Mouse (Mus musculus): ENCODE measurements around the gene Akna.

- no peak for TF ChIP-seq POLR2A (IDR thresholded peaks at IDR 0.05; ENCODE audit: control insufficient read depth, low read depth, low read length)
- TF ChIP-seq CTCF (IDR thresholded peaks at IDR 0.05; ENCODE audit: control insufficient read depth, insufficient read depth, insufficient replicate concordance, low read depth, low read length): no peak
Observed at GRCm38 (mm10) chr4:63382676-63383369, 20.3 kb downstream of the Akna start.
